Mouse (Mus musculus): ENCODE data around the gene Serpine3.
"Not testable (repeated sequence)": the region's sequence is repeated elsewhere in the genome, so short reads cannot be mapped to it uniquely, and the experiment has no call there.

Serpine3 gene

DNA sequence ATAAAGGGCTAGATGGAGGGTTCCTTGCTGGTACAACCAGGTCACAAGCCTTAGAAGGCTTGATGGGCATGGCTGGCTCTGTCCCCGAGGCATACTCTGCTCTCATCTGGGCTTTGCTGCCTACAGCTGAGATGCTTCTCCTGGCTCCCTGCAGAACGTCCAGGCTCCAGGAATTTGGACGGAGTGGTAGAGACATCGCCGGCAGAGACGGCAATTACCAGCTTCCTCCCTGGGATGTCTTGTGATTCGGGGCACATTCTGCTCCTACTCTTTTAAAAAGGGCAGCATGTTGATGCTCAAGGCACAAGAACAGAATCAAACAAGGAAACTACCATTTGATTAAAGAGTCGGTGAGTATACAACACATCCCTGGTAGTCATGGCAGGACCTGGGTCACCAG is at the start of gene Serpine3:
TSS of gene Serpine3 (plus strand) at position 301 of the 400 bp plus-strand sequence.
- no peak for DNase-seq (ENCODE audit: low read depth, low spot score)
- no peaks in the 10 kb centered on the region for H3K36me3 ChIP-seq (ENCODE audit: control insufficient read depth, insufficient read depth, low read length, poor library complexity, severe bottlenecking)
- no peaks in the 10 kb centered on the region for H3K27me3 ChIP-seq (ENCODE audit: control insufficient read depth, insufficient read depth, low read length, poor library complexity, severe bottlenecking)

DNA sequence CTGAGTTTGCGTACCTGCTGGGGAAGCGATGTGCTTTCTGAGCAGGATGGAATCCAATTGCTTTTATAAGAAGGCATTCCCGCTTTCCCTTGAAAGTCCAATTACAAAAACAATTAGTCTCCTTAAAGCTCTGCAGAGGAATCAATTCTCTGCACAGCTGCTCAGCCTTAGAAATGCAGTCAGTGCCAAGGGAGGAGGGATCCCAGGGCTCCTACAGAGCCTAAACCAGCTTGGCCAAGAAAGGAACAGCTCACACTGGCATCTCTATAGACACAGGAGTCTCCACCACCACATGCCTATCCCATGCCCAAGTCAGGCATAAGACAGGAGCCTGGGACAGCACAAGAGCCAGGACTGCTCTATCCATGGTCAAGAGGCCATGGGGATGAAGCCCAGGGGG is 41.1 kb upstream of the Serpine3 start:
- no peaks in the 10 kb centered on the region for H3K27me3 ChIP-seq (ENCODE audit: control insufficient read depth, insufficient read depth, low read length, poor library complexity, severe bottlenecking)
- DNase-seq (ENCODE audit: low read depth, low spot score): no peak
- no peaks in the 10 kb centered on the region for H3K36me3 ChIP-seq (ENCODE audit: control insufficient read depth, insufficient read depth, low read length, poor library complexity, severe bottlenecking)

DNA sequence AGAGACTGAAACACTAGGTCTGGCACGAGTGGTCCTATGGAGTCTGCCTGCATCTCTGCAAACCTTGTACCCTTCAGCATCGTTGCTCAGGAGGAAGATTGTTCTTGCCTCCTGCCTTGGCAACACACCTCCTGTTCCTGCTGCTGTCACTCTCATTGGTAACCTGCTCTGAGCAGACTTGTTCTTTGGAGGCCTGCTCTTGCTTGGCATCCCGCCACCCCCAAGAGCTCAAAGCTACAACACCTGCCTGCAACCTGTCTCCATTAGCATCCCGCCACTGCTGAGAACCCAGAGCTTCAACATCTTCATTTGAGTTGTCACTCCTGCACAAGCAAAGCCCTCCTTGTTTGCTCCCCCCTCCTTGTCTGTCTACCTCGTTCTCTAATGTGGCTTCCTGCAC is 35.5 kb upstream of the Serpine3 start:
- Histone ChIP-seq H3K27me3 (ENCODE audit: control insufficient read depth, insufficient read depth, low read length, poor library complexity, severe bottlenecking) (no peaks in the 10 kb centered on the region), H3K36me3 (ENCODE audit: control insufficient read depth, insufficient read depth, low read length, poor library complexity, severe bottlenecking) (no peaks in the 10 kb centered on the region)
- no peak for DNase-seq (ENCODE audit: low read depth, low spot score)

DNA sequence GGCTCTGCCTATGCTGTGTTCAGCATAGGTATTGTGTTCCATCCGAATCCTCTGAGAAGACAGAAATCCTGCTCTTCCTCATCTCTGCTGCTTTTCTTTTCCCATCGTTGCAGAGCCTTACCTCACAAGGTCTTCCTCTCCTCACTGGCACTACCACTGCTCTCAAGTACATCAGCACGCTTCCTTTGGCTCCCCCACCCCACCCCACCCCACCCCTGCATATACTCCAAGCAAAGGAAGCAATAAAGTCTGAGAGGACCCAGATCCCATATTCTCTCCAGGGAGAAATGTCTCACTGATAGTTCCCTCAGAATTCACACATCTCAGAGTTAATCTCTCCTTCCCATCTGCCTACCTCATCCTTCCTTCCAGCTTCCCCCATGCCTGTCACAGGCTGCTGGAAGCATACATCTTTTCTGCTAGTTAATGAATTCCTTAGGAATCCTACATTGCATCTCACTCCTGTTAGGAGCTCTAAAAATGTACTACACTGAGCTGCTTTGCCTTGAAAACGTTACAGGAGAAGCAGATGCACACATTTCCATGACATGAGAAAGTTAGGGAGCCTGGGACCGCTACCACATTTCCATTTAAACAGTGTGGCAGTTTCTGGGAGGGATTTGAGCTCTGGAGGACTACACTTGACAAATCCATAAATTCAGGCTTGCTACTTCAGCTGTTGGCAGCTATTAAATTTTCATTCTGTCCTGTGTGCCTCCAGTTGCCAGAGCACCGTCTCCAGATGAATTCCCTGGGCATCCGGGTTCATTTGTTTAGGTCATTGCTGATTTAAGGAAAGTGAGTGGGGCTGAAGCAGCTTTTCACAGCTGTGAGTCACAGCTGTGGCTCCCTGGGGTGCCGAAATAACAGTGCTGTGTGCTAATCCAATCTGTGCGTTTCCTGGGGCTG is 25.8 kb upstream of the Serpine3 start:
- Histone ChIP-seq H3K36me3 (ENCODE audit: control insufficient read depth, insufficient read depth, low read length, poor library complexity, severe bottlenecking) (no peaks in the 10 kb centered on the region), H3K27me3 (ENCODE audit: control insufficient read depth, insufficient read depth, low read length, poor library complexity, severe bottlenecking) (no peaks in the 10 kb centered on the region)
- no peak for DNase-seq (ENCODE audit: low read depth, low spot score)

DNA sequence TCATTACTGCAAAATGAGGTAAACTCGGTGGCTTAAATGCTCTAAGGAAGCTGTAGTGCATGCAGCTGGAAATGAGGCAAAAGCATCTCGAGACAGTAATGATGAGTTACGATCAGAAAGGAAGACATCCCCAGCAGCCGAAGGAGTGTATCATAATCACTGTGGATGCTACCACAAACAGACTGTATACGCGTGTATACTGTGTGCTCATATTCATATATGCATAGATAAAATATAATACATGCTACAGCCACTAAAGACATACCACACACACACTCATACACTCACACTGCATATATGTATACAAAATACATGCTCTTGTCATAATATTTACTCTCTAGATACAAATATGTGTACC is 25.1 kb upstream of the Serpine3 start:
- no peak for DNase-seq (ENCODE audit: low read depth, low spot score)
- no peaks in the 10 kb centered on the region for H3K36me3 ChIP-seq (ENCODE audit: control insufficient read depth, insufficient read depth, low read length, poor library complexity, severe bottlenecking)
- no peaks in the 10 kb centered on the region for H3K27me3 ChIP-seq (ENCODE audit: control insufficient read depth, insufficient read depth, low read length, poor library complexity, severe bottlenecking)

DNA sequence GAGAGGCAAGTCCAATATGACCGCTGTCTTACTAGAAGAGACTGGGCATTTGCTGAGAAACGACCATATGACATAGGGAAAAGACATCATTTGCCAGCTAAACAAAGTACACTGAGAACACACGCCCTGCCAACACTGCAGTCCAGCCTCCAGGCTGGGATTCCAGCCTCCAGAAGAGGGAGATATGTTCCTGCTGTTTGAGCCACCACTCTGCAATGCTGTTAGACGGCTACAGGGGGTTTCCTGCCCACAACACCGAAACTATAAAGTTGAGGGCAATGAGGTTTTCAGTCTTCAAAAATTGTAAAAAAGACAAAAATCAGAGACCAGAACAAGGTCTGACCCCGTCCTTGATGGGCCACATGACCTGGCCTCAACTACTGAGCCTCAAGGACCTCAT is 24.4 kb upstream of the Serpine3 start:
- no peaks in the 10 kb centered on the region for H3K36me3 ChIP-seq (ENCODE audit: control insufficient read depth, insufficient read depth, low read length, poor library complexity, severe bottlenecking)
- H3K27me3 ChIP-seq (ENCODE audit: control insufficient read depth, insufficient read depth, low read length, poor library complexity, severe bottlenecking): no peaks in the 10 kb centered on the region
- DNase-seq (ENCODE audit: low read depth, low spot score): peak; percentile 1

DNA sequence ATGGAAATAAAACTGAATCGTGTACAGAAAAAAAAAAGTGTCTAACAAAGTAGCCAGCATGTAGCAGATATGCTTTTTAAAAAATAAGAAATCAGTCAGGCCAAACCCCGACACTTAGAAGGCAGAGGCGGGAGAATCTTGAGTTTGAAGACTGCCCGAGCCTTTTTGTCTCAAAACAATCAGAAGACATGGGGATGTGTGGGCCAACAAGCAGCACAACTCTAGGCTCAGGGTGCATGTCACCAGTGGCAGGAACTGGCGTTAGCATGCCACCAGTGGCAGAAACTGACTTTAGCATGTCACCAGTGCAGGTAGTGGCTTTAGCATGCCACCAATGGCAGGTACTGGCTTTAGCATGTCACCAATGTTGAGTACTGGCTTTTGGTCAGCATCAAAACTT is 23.9 kb upstream of the Serpine3 start:
- no peak for DNase-seq (ENCODE audit: low read depth, low spot score)
- Histone ChIP-seq H3K27me3 (ENCODE audit: control insufficient read depth, insufficient read depth, low read length, poor library complexity, severe bottlenecking) (no peaks in the 10 kb centered on the region), H3K36me3 (ENCODE audit: control insufficient read depth, insufficient read depth, low read length, poor library complexity, severe bottlenecking) (no peaks in the 10 kb centered on the region)

DNA sequence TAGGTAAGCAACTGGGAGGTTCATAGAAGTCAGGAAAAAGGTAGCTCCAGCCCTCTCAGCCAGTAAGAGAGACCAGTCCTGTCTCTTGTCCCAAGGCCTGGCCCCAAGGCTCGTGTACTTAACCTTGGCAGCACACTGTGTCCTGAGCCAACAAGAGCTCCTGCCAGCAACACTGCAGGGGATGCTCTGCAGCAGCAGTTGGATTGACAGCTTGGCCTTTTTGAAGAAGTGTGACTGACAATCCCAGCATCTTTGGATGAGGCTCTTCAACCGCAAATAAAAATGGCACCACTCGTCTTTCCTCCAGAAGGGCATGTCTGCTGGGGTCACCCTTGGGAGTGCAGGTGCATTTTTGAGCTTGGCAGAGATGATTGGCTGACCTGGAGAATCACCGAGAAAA is 23.1 kb upstream of the Serpine3 start:
- H3K36me3 ChIP-seq (ENCODE audit: control insufficient read depth, insufficient read depth, low read length, poor library complexity, severe bottlenecking): no peaks in the 10 kb centered on the region
- DNase-seq (ENCODE audit: low read depth, low spot score): no peak
- no peaks in the 10 kb centered on the region for H3K27me3 ChIP-seq (ENCODE audit: control insufficient read depth, insufficient read depth, low read length, poor library complexity, severe bottlenecking)

DNA sequence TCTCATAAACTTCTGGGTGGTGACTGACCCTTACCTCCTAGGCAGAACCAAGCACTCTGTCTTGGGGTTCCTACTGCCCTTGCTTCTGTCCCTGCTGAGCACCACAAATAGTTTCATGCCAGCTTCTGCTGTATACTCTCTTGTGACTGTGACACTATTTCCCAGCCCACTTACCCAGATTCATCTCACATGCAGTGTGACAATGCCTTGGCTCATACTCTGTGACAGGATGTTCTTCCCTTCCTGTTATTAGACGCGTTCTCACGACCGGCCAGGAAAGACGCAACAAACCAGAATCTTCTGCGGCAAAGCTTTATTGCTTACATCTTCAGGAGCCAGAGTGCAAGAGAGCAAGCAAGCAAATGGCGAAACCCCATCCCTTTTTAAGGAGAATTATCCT is 21.1 kb upstream of the Serpine3 start:
- not testable (repeated sequence) for DNase-seq (ENCODE audit: low read depth, low spot score); H3K36me3 ChIP-seq (ENCODE audit: control insufficient read depth, insufficient read depth, low read length, poor library complexity, severe bottlenecking); H3K27me3 ChIP-seq (ENCODE audit: control insufficient read depth, insufficient read depth, low read length, poor library complexity, severe bottlenecking)

DNA sequence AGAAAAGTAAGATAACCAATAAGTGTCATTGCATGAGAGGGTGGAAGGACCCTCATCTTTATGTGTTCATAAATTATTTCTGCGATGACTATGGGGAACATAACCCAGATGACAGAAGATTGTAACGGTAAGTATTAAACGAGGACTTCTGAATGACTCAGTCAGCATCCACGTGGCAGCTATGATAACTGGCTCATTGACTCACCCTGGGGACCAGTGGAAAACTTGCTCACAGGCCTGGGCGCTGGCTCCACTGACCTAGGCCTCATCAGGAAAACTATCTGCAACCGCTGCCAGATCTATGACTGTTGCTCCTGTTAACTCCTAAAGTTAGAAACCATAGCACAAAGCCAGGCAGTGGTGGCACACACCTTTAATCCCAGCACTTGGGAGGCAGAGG is 15.1 kb upstream of the Serpine3 start:
- Histone ChIP-seq H3K27me3 (ENCODE audit: control insufficient read depth, insufficient read depth, low read length, poor library complexity, severe bottlenecking) (no peaks in the 10 kb centered on the region), H3K36me3 (ENCODE audit: control insufficient read depth, insufficient read depth, low read length, poor library complexity, severe bottlenecking) (no peaks in the 10 kb centered on the region)
- no peak for DNase-seq (ENCODE audit: low read depth, low spot score)

DNA sequence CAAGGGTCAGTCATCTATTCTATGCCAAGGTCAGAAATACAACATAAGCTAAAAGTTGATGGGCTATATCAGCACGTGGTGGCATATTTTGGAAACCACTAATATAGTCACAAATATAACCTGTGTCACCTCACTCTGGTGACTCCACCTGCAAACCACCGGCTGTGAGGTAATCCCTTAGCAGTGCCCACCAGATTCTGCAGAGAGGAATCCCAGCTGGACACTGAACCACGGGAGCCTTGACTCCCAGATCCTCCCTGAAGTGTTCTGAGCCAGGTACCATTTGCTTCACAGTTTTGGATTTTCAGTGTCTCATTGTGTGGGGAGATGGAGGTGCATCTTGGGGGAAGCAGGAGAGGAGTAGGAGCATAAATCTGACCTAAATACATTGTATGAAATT is 13.1 kb upstream of the Serpine3 start:
- Histone ChIP-seq H3K36me3 (ENCODE audit: control insufficient read depth, insufficient read depth, low read length, poor library complexity, severe bottlenecking) (no peaks in the 10 kb centered on the region), H3K27me3 (ENCODE audit: control insufficient read depth, insufficient read depth, low read length, poor library complexity, severe bottlenecking) (no peaks in the 10 kb centered on the region)
- DNase-seq (ENCODE audit: low read depth, low spot score): no peak

DNA sequence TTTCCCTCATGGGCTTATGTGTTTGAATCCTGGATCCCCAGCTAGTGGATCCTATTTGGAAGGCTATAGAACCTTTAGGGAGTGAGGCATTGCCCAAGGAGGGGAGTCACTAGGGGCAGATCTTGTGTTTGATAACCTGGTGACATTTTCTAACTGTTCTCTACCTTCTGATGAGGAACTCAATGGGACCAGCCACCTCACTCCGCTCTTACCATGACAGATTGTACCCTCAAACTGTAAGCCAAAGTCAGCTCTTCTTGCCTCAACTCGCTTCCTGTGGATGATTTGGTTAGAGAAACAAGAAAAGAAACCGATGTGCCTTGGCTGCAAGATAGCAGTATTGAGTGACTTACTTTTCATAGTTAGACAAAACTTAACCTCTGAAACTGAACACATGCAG is 11.7 kb upstream of the Serpine3 start:
- H3K36me3 ChIP-seq (ENCODE audit: control insufficient read depth, insufficient read depth, low read length, poor library complexity, severe bottlenecking): no peaks in the 10 kb centered on the region
- no peaks in the 10 kb centered on the region for H3K27me3 ChIP-seq (ENCODE audit: control insufficient read depth, insufficient read depth, low read length, poor library complexity, severe bottlenecking)
- no peak for DNase-seq (ENCODE audit: low read depth, low spot score)

DNA sequence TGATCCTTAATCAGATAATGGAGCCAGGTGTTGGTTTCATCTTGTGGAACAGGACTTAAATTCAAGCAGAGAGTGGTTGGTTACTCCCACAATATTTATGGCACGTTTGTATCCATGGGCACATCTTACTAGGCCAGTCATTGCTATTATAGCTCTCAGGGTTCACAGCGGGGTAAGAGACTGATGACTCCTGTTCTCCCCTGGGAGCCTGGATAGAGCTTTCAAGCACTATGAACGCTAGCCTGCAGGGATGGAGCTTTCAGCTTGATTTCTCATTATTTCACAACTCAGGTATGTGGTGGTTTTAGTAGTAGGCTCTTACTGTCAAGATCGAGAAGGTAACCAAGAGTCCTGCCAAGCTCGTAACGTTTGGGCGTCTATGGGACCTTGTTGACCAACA is 7.5 kb upstream of the Serpine3 start:
- no peak for DNase-seq (ENCODE audit: low read depth, low spot score)
- Histone ChIP-seq H3K27me3 (ENCODE audit: control insufficient read depth, insufficient read depth, low read length, poor library complexity, severe bottlenecking) (no peaks in the 10 kb centered on the region), H3K36me3 (ENCODE audit: control insufficient read depth, insufficient read depth, low read length, poor library complexity, severe bottlenecking) (no peaks in the 10 kb centered on the region)

DNA sequence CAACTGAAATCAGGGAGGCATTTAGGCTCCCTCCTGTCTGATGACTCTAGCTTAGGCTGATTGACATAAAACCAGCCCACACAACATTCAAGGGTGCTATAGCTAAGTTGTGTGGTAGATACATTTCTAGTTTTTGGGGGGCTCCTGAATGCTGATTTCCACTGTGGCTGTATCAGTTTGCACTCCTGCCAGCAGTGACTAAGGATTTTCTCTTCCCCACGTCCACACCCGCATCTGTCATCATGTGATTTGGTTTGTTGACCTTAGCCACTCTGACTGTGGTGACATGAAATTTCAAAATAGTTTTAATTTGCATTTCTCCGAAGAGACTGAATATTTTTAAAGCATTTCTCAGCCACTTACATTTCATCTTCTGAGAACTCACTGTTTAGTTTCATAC is 6.0 kb upstream of the Serpine3 start:
- H3K36me3 ChIP-seq (ENCODE audit: control insufficient read depth, insufficient read depth, low read length, poor library complexity, severe bottlenecking): no peaks in the 10 kb centered on the region
- no peaks in the 10 kb centered on the region for H3K27me3 ChIP-seq (ENCODE audit: control insufficient read depth, insufficient read depth, low read length, poor library complexity, severe bottlenecking)
- no peak for DNase-seq (ENCODE audit: low read depth, low spot score)

DNA sequence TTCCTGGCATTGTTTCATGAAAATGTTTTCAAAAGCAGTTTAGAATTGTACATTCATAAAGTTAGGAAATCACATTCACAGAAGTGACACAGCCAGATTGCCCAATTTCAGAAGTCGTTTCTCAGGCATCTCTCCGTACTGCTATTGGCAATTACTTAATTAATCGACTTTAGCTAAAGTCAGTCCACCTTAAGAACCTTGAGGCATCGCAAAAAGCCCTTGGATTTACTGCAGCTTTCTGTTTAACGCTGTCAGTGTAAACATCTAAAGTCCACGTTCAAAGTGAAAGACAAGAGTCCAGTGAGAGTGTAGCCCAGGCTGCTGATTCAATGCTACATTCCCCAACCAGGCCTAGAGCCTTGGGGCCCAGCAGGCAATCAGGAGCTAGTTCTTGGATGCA is 1.1 kb upstream of the Serpine3 start:
- Histone ChIP-seq H3K27me3 (ENCODE audit: control insufficient read depth, insufficient read depth, low read length, poor library complexity, severe bottlenecking) (no peaks in the 10 kb centered on the region), H3K36me3 (ENCODE audit: control insufficient read depth, insufficient read depth, low read length, poor library complexity, severe bottlenecking) (no peaks in the 10 kb centered on the region)
- no peak for DNase-seq (ENCODE audit: low read depth, low spot score)

All from splenic B cell, adult 2 months (primary cell).